Mouse (Mus musculus): ENCODE measurements around the gene Fam163a.
A peak's percentile ranks its signal among the peaks of the same experiment; 100 is the strongest.

The Fam163a gene

GRCm38 (mm10) chr1:156202661-156203060 lies 2.2 kb downstream of the Fam163a start:
- DNase-seq (ENCODE audit: low read depth, low spot score): no peak

GRCm38 (mm10) chr1:156201069-156201468 lies 3.8 kb downstream of the Fam163a start:
- no peak for DNase-seq (ENCODE audit: low read depth, low spot score)

GRCm38 (mm10) chr1:156197588-156197987 lies 7.2 kb downstream of the Fam163a start:
- DNase-seq (ENCODE audit: low read depth, low spot score): no peak

DNA sequence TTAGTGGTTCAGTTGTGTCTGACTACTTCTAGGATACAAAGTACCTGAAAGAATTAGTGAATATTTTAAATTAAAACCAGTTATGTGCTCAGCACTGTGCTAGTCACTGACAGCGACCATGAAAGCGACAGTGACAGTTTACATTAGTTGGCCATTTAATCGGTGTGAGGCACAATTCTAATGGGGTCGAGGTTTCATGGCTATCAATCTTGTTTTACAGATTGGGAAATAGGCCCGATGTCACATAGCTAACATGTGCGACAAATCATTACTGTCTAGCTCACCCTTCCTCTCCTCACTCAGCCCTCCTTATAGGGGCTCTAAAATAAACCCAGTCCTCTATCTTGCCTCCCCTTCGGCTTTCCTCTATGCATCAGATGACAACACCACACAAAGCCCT lies 11.5 kb downstream of the Fam163a start:
- DNase-seq (ENCODE audit: low read depth, low spot score): no peak

DNA sequence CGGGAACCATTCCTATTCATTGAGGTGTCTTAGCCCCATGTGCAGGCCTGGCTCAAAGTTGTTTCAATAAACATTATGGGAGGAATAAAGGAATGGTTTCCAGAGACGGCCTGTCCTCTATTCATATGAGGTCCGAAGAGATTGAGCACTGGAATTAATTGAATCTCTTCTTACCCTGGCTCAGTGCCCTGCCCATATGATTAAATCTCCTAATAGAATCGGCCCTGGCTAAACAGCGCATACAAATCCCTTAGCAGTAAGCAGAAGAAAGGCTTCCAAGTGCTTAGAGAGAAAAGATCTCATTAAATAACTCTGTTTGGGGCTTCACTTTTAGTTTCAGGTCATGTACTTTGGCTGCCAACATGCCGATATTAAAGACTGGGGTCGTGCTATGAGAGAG lies 12.0 kb downstream of the Fam163a start:
- no peak for DNase-seq (ENCODE audit: low read depth, low spot score)

GRCm38 (mm10) chr1:156186646-156187045 lies 18.2 kb downstream of the Fam163a start:
- no peak for DNase-seq (ENCODE audit: low read depth, low spot score)

GRCm38 (mm10) chr1:156184158-156184571 lies 20.7 kb downstream of the Fam163a start:
- no peak for DNase-seq (ENCODE audit: low read depth, low spot score)

DNA sequence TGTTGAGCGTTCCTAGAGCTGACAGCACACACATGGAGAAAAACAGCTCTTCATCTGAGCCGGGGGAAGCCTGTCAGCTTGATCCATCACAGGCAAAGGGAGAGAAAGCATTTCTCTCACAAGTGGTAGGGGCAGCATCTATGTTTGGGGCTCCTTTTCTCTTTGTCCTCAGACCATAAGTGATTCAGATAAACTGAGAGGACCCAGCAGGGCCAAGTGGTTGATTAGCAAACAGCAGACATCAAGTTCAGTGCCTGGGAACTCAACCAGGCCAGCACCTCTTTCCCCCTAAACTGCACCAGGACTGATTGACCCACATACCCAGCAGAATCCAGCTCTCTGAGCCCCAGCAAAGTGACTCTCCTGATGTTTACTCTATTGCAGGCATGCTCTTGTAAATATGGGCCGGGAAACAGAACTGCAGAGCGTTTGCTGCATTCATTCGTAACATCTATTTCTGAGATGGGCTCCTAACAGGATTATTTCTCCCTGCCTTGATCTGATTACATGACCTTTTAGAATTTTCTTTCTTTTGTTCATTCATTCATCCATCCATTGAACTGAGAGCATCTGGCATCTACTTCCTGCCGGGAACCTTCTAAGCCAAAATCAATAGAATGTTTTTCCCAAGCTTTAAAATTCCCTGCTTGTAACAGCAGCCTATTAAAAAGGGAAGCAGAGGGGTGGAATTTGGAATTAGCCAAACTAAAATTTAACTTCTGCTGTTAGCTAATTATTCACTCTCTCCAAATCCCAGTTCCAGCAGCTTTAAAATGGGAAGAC lies 21.5 kb downstream of the Fam163a start:
- DNase-seq (ENCODE audit: low read depth, low spot score): no peak

DNA sequence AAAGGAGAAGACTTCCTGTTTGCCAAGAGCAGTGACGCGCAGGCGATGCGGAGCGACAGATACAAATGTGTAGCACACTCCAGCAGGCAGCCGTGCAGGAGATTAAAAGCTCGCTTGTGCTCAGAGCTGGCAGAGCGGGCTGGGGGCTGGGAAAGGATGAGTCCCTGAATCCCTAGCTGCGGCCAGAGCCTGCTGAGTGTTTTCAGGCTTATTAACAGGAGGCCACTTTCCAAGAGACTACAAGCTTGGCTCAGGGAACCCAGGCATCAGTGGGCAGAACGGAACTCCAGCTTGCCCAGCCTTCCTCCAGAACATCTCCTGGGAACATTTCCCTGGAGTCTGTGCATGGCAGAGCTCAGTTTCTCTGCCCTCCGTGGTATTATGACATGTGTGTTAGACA lies 25.0 kb downstream of the Fam163a start:
- peak; percentile 33 for DNase-seq (ENCODE audit: low read depth, low spot score)

DNA sequence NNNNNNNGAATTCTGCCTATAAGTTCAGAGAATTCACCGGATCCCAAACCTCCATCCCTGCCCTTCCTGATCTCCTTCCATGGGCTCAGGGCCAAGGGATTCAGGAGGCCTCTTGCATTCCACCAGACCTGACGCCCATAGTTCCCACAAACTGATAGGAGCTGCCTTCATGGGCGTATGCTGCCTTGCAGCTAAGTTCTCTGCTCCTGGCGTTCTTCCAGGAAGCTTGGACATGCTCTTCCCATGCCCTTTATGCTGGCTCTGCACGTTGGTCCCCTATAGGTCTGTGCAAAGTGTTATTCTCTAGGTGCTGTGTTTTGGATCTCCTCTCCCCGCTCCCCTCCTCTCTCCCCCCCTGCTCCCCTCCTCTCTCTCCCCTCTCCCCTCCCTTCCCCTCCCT lies 36.1 kb downstream of the Fam163a start:
- DNase-seq (ENCODE audit: low read depth, low spot score): no peak

DNA sequence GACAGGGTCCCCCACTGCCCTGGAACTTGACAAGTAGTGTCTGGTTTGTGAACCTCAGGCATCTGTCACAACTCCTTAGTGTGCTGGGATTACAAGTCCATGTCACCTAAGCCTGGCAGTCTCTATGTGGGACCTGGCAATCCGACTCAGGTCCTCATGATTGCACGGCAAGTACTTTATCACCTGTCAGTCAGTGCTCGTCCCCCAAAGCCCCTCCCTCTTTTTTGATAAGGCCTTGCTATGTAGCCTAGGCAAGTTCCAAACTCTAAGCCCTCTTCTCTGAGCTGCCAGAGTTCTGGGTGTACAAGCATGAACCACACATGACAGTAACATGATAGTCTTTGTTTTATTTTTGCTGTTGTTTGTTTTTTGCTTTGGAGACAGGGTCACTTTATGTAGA lies 88.1 kb downstream of the Fam163a start:
- DNase-seq (ENCODE audit: low read depth, low spot score): no peak

- DNase-seq (ENCODE audit: low read depth, low spot score): no peak
Observed at GRCm38 (mm10) chr1:156113884-156114499, 90.8 kb downstream of the Fam163a start.

DNA sequence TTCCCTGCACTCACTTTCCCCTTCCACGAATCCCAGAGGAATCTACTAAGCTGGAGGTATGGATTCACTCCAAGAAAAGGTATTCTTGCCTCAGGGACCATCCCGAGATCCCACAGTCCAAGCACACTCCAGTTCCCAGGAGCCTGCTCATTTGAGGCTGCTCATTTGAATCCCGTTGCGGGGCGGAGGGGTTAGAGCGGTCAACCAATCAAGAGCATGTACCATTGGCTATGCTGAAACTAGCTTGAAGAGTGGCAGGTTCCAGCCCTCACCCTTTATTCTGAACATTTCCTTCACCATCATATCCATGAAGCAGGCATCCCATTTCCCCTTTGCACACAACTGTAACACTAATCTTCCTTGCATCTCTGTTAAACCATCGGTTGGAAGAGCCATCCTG lies 92.7 kb downstream of the Fam163a start:
- no peak for DNase-seq (ENCODE audit: low read depth, low spot score)

- DNase-seq (ENCODE audit: low read depth, low spot score): peak; percentile 11
Observed at GRCm38 (mm10) chr1:156111728-156112127, 93.1 kb downstream of the Fam163a start.

DNA sequence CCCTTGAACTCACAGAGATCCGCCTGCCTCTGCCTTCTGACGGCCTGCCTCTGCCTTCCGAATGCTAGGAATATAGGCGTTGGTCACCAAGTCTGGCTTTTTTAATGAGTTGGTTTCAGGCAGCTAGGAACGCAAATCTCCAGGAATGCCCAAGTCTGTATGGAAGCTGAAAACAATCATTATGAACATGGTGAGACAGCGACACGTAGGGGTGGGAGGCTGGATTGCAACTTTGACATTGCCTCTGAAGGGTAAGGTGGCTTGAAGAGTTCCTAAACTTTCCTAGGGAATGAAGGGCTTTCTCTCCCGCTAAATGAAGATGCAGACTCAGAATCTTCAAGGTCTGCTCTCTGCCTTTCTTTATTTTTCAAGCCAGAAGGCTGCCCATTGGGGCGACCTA lies 93.7 kb downstream of the Fam163a start:
- DNase-seq (ENCODE audit: low read depth, low spot score): no peak

DNA sequence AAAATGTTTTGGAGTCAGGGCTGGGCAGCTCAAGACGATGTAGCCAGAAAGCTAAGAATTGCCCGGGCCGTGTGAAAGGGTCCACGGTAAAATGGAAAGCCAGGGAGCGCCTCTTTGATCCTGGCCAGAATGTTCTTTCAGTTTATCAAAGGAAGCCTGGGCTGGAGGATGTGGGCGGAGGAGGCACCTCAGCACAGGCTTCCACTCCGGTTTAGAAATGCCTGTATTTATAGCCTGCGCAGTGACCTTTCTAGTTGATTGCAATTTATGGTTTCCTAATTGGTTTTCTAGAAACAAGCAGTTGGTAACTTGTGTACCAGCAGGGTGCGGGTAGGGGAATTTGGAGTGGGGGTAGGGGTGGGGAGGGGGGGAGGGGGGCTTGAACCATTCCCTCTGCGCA lies 96.4 kb downstream of the Fam163a start:
- no peak for DNase-seq (ENCODE audit: low read depth, low spot score)

- DNase-seq (ENCODE audit: low read depth, low spot score): no peak
Observed at GRCm38 (mm10) chr1:156107424-156107823, 97.4 kb downstream of the Fam163a start.

- no peak for DNase-seq (ENCODE audit: low read depth, low spot score)
Observed at GRCm38 (mm10) chr1:156105381-156105780, 99.4 kb downstream of the Fam163a start.

- DNase-seq (ENCODE audit: low read depth, low spot score): no peak
Observed at GRCm38 (mm10) chr1:156103763-156104162, 101.1 kb downstream of the Fam163a start.

DNA sequence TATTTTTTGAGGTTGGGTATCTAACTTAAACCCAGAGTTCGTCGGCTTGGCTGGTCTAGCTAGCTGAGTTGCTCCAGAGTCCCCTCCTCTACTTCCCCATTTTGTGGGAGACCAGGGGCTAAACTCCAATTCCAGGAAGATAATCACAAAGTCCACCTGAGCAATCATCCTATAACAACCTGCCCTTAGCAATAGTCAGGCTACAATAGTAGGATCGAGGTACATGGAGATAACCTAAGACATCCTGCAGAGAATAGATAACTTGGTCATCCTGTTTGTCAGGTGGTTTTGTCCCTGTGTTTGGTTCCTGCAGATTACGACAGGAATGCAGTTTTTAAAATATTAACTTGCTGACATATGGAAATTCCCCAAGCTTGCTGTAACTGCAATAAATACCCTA lies 113.0 kb downstream of the Fam163a start:
- no peak for DNase-seq (ENCODE audit: low read depth, low spot score)

- no peak for DNase-seq (ENCODE audit: low read depth, low spot score)
Observed at GRCm38 (mm10) chr1:156090042-156090441, 114.8 kb downstream of the Fam163a start.

DNA sequence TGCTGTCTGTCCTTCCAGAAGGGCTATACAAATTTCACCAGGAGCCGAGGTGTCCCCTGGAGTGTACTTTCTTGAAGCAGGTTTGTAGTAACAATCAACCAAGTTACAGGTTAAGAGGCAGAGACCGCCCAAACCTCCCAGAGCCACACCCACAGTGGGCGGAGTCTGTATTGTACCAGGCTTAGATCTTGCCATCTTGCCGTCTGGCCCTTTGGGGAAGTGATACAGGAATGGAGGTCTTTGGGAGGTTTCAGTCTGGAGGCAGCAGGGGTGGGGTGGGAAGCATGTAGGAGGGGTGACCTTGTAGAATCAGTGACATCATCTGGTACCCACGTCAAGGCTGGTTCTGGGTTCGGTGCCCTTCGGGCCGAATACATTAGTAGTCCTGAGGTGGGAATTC lies 115.3 kb downstream of the Fam163a start:
- no peak for DNase-seq (ENCODE audit: low read depth, low spot score)

- no peak for DNase-seq (ENCODE audit: low read depth, low spot score)
Observed at GRCm38 (mm10) chr1:156087586-156087985, 117.2 kb downstream of the Fam163a start.
